Mouse (Mus musculus) right cerebral cortex, postnatal 14 days (tissue): ENCODE measurements around the gene Hoxa7.

ENCODE experiments used
- DNase-seq: peaks from one replicate; pipeline ENCODE4 v3.0.0; 2022

The Hoxa7 gene

GRCm38 (mm10) chr6:52253511-52254500 is 32.2 kb upstream of the Hoxa7 start:
- no peak for DNase-seq

DNA sequence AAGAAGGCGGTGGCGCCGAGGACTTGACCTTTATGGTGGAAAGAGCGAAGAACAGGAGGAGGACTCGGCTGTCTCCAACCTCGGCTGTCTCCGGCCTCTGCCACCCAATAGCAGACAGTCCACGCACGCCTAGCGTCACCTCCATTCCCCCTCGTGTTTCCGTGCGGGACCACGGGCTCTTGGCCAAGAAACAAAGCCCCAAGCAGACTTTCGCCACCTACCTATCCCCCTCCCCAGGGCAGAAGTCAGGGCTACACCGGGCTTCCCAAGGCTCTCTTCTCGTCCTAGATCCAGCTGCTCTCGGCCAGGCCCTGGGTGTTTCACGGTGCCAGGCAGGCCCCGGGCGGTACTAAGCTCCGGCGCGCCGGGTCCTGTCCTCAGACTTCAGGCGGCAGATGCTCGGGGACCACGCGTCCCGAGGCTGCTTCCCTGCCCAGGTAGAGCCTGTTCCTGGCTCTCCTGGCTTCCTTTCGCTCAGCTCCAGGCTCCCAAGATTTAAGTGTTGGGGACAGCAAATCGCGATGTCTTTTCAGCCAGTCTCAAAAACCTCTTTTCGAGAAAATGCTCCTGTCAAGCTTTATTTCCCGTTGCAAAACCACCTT is 31.2 kb upstream of the Hoxa7 start:
- no peak for DNase-seq

- no peak for DNase-seq
Observed at GRCm38 (mm10) chr6:52252016-52252774, 30.5 kb upstream of the Hoxa7 start.

- DNase-seq = no peak
Observed at GRCm38 (mm10) chr6:52251177-52251879, 29.7 kb upstream of the Hoxa7 start.

- DNase-seq = no peak
Observed at GRCm38 (mm10) chr6:52249826-52250225, 28.2 kb upstream of the Hoxa7 start.

- DNase-seq = no peak
Observed at GRCm38 (mm10) chr6:52249415-52249738, 27.7 kb upstream of the Hoxa7 start.

DNA sequence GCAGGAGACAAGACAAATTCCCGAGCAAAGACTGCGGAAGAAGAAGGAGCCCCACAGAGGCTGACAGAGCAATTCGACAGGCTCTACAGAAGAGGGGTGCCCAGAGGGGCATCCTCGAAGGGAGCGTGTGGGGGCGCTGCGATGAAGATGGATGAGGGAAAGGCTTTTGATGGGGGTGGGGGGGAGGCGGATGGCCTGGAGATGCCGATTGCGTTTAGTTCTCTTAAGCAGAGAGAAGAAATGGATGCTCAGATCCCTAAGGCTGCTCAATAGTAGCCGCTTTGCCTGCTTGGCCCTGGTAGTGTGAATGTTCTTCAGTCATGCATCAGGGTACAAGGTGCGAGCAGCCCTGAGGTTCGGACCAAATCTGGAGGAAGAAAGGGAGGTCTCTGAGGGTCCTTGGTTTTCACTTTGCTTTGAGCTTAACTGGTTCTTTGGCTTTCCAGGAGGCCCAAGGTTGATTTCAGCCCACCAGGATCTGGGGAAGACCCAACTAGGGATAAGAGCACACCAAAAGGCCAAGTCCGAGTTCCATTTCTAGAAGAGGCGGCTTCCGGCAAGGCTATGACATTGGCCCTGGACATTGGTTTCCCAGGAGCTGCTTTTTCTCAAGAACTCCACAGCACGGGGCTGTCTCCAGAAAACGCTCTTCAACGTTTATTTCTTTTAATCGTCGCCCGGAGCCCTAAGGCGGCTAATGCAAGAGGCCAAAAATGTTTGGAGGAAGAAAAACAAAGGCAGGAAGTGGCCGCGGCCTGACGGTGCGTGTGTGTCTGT is 27.2 kb upstream of the Hoxa7 start:
- DNase-seq = no peak

GRCm38 (mm10) chr6:52247766-52248637 is 26.3 kb upstream of the Hoxa7 start:
- DNase-seq = no peak

DNA sequence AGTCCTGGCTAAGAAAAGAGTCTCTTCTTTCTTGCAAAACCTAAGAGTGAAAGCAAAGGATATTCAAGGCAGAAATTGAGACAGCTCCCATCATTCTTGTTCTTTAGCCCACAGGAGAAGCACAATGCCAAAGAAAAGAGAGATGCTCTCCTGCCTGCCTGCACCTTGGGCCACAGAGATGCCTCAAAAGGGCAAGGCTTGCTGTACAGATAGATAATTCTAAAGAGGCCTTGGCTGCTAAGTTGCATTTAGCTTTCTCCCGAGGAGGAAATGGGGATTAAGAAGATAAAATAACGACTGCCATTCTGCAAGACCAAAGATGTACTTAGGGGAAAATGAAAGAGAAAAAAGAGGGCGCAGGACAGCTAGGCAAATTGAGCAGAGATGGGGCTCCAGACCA is 25.3 kb upstream of the Hoxa7 start:
- DNase-seq = no peak

DNA sequence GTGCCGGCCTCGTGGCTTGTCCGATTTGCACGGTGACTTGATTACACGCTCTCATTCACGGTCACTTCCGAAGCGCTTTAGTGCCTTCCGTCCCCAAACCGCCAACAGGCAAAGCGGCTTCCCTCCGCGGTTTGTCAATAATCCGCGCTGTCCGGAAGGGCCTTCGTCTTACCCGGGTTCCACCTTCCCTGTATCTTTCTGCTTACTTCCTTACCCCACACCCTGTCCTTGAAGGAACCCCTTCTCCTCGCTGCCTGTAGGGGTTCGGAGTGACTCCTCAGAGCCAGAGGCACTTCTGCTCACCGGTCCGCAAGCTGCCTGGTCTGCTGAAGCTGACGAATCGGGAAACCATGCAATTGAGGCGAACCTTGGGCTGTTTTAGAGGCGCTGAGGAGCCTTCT is 24.7 kb upstream of the Hoxa7 start:
- no peak for DNase-seq

DNA sequence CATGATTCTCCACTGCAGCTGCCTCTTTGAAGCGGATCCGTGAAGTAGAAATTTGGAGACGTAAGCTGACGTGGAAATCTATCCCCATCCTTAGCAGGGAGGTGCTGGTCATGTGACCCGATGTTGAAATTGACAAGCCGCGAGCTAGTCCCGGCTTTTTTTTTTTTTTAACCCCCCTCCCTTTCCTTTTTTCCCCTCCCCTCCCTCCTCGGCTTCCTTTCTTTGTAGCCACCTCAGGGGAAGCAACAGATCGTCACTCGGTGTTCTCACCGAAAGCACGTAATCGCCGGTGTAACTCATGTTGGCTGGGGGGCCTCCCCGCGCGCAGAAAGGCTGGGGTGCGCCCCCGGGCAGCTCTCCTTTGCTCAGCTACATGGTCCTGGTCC is 24.1 kb upstream of the Hoxa7 start, which contains the start of gene Hoxa11:
Gene Hoxa11, minus strand, starts transcription at position 54 of the 386 bp plus-strand sequence.
- DNase-seq = no peak

GRCm38 (mm10) chr6:52245040-52245756 is 23.5 kb upstream of the Hoxa7 start:
- no peak for DNase-seq

DNA sequence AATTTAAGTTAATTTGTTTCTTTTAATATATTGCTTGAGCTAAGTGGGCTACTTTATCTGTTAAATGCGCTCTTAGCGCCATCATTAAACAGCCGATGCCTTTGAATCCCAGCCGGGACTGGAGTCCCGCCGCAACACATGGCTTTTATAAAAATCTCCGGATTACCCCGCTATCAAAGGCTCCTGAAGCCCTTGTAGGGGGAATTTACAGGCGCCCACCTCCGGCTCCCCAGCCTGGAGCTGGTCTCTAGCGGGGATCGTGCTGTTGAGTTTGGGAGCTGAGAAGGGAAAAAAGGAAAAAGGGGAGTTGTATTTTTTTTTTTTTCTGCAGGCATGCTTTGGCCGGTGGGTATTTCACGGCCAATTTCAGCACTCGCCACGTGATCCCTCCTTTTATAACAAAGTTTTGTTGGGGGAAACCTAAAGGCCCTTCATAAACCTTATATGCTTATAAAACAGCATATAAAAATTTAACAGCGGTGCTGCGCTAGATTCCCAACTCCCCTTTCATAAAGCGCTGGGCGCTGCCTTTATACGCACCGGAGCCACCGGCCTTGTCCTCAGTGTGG is 22.9 kb upstream of the Hoxa7 start:
- no peak for DNase-seq

GRCm38 (mm10) chr6:52243681-52244121 is 22.0 kb upstream of the Hoxa7 start:
- DNase-seq = no peak

- DNase-seq = no peak
Observed at GRCm38 (mm10) chr6:52242801-52243332, 21.2 kb upstream of the Hoxa7 start.

GRCm38 (mm10) chr6:52241001-52241621 is 19.5 kb upstream of the Hoxa7 start:
- DNase-seq = no peak

DNA sequence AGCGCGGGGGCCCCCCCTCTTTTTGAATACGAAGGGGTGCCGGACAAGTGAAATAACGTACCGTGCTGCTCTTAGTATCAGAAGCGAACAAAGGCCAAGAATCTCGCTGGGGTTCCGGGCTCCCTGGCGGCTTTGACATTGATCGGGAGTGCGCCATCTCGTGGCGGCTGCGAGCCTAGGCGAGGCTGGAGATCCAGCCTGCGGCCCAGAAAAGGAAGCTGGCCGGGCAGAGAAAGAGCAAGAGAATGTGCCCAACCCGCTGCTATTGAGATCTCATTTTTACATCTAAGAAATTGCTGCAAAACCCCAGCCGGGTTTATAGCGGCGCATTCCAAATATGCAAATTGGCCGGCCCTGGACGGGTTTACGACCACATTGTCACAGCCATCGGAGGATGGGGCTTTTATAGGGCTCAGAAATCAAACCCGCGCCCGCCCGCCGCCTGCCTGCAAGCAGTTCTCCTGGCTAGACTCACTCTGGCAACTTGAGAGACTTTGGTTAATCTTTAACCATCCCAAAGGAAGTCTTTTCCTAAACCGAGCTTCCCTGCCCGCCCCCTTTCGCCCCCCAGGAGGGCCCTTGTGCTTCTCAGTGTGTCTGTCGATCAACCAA is 18.8 kb upstream of the Hoxa7 start, which contains the start of gene Hoxa10:
Gene Hoxa10, minus strand, starts transcription at position 466 of the 612 bp plus-strand sequence.
- DNase-seq = peak; percentile 58

GRCm38 (mm10) chr6:52239625-52240388 is 18.2 kb upstream of the Hoxa7 start:
- DNase-seq = no peak
